Mouse (Mus musculus): Measurements from ENCODE around the gene Rsu1.

GRCm38 (mm10) chr2:13199033-13199432, 72.2 kb downstream of the Rsu1 start:
- no peak for TF ChIP-seq CTCF (IDR thresholded peaks at IDR 0.05; ENCODE audit: extremely low read depth, insufficient read depth, insufficient read length, insufficient replicate concordance)
- TF ChIP-seq POLR2A (IDR thresholded peaks at IDR 0.05; ENCODE audit: low read depth, low read length) = no peak
